Mouse (Mus musculus): ENCODE measurements around the gene Vps36.

Gene Vps36

DNA sequence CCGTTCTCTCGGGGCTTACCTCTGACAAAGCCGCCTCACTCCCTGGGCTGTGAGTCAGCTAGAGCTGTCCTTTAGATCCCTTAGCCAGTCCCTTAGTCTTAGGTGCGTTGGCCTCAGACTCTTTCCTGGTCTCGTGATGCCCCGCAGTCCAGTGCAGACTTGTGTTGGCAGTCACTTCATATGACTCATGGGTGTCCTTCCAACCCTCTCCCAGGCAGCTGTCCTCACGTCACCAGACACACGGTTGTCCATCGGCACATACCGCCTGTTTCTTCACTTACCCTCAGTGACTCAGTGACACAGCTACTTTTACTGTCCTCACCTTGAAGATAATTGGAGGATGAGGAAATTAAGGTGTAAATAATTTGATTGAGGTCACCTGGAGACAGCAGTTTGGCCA, 22.2 kb downstream of the Vps36 start:
- DNase-seq = peak; percentile 93

DNA sequence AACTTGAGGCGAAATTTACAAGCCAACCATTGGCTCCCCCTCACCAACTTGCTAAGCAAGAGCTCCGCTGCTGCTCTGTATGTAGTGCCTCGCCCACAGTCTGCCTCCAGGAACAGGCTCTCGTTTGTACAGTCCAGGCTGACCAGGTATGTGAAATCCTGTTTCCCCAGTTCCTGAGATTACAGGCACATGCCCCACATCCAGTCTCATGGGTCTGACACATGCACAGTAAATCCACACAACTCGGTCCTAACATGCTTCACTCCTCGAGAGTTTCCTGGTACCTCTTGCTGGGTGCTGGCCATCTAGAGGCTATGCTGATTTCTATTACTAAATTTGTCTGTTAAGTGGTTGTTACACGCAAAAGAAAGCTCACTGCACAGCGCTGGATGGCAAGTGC, 33.8 kb downstream of the Vps36 start:
- DNase-seq = peak; percentile 79

DNA sequence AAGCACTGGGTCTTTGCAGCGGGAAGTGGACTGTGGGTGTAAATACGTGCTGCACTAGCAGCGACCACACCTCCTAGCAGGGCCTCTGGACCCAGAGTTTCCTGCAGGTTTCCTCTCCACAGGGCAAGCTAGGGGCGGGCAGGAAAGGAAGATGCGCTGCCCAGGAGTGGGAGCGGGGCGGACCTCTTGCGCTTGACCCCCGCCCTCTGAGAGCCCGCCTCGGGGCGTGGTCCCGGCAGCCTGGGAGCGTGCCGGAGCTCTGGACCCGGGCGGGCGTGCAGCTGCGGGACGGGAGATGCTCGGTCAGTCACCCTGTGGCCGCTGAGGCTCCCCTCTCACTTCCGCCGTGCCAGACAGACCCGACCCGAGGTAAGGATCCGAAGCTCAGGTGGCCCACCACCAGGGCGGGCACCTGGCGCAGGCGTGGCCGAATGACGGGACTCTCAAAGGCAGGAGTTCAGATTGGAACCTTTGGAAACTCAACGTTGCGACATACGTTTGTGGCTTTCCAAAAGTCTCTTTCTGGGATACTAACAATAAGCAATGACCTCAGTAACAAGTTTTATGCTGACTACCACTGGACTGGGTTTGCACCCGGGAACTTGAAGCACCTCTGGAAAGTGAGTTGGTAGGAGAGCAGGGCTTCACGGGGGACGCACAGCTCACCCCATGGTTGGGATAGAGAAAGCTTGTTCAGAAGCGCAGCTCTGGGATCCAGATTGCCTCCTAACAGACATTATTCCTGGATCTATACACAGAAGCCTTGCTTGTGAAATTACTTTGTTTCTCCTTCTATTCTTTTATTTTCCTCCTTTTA, 34.7 kb downstream of the Vps36 start, which contains the start of gene Thsd1:
Thsd1 (plus strand) TSS at position 253 of the 817 bp plus-strand sequence.
- peak; percentile 99 for DNase-seq

DNA sequence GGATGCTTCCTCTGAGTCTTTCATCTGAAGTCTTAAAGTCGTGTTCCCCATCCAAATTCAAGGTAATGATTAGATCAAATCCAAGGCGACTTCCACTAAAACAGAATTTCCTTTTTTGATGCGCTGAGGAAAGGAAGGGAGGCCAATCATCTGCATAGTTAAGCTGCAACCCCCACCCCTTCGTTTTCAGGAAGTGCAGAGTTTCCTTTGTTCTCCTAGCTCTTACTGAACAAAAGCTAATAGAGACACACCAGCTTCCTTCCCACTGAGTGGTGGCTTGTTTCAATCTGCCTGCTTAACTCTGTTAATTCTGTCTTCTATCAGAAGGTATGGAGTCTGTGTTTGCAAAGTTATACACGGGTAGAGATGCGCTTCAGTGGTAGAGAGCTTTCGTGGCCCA, 36.0 kb downstream of the Vps36 start:
- DNase-seq = peak; percentile 95

DNA sequence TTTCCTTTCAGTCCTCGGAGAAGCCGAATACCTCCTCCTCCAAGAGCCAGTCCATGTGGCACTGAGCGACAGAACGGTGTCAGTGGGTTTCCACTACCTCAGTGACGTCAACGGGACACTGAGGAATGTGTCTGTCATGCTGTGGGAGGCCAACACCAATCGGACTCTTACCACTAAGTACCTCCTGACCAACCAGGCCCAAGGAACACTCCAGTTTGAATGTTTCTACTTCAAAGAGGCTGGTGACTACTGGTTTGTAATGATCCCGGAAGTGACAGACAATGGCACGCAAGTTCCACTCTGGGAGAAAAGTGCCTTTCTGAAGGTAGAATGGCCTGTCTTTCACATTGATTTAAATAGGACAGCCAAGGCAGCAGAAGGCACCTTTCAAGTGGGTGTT, 50.4 kb downstream of the Vps36 start:
- no peak for DNase-seq

DNA sequence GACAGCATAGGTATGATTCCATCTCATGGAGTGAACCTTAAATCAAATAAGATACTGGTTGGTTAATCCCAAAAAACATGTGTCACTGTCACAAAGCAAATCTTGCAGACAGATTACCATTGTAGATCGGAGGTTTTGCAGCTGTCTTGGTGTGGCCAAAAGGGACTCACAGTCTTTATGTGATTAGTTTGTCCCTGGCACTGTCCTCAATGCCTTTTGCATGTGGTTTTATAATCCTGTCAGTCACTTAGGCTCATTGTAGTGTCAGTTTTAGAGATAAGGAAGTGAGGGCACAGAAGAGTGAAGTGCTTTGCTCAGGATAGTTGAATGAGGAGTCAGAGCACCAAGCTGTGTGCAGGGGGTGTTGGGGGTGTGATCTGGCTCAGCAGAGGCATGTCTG, 53.1 kb downstream of the Vps36 start:
- DNase-seq = peak; percentile 54

DNA sequence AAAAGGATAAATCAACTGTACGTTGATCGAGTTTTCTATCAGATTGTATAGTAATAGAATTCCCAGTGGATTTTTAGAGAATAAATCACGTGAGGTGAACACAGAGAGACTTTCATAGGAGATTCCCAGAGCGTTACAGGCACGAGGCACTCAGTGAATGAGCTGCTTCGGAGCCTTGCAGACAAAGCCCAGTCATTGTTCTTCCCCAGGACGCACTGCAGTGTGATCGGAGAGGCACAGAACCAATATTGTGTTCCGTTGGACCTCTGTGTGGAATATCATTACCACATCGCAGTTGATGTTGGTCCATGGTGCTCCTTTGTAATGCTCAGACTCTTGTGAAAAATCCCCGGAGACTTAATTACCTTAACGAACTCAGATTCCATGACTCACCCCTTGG, 55.3 kb downstream of the Vps36 start:
- peak; percentile 40 for DNase-seq

DNA sequence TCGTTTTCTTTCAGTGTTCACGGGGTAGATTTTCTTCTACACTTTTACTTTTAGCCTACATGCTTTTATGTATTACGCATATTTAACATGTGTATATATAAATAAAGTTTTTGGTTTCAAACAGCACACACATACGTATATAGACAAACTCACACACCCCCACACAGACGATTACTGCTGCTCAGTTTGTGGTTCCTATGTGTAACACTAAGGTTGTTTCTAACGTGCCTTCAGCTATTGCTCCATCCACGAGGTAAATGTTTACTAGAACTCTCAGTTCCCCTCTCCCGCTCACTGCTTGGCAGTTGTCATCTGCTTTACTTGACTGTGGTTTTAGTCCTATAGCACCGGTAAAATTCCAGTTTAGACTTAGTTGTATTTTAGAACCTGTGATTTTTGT, 56.5 kb downstream of the Vps36 start:
- DNase-seq = peak; percentile 28

DNA sequence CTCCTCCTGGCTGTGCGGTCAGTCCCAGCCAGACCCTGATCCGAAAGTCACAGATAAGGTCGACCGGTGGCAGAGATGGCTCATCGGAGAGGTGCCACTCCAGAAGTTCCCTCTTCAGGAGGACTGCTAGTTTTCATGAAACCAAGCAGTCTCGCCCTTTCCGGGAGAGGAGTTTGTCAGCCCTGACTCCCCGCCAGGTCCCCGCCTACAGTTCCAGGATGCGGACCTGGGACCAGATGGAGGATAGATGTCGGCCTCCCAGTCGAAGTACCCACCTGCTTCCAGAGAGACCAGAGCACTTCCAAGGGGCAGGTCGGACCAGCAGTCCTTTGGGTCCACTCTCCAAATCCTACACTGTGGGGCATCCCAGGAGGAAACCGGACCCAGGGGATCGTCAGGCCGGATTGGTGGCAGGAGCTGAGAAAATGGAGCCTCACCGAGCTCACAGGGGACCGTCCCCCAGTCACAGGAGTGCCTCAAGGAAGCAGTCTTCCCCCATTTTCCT, 66.4 kb downstream of the Vps36 start:
- DNase-seq = peak; percentile 91

DNA sequence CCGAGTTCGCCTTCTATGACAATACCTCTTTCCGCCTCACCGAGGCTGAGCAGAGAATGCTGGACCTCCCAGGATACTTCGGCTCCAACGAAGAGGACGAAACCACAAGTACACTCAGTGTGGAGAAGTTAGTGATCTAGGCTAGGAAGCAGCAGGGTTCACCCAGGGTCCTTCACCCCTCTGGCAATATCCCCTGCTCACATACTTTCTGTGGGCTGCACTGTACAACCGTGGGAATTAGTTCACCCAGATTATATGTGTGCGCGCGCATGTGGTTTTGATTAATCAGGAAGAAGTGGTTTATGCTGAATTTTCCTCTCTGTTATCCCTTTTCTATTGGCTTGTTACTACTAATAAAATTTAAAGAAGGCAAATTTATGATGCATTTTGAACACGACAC, 66.9 kb downstream of the Vps36 start:
- DNase-seq = no peak

DNA sequence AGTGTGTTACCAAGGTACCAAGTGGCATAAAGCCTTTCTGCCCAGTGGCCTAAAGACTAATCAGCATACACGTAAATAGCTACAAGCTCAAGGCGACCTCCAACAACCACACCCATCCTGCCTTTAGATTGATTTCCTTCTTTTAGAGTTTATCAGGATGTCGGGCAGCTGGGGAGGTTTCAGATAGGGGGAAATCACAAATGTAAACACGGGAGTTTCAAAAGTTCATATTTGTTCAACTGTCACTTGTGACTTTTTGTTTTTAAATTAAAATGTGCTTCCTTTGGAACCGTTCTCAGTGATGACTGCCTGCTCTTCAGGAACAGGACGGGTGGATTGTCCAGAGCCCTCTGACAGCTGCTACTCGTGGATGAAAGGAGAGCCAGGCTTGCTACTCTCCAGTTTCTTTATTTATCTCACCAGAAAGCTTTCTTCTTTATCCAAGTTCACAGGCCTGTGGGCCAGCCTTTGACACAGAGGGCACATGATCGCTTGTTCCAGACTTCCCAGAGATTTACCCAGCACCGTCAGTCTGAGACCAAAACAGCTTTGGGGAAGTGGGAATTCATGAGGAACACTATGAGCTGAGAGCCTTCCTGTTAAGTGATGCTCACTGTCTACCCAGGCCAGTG, 67.6 kb downstream of the Vps36 start:
- peak; percentile 92 for DNase-seq

DNA sequence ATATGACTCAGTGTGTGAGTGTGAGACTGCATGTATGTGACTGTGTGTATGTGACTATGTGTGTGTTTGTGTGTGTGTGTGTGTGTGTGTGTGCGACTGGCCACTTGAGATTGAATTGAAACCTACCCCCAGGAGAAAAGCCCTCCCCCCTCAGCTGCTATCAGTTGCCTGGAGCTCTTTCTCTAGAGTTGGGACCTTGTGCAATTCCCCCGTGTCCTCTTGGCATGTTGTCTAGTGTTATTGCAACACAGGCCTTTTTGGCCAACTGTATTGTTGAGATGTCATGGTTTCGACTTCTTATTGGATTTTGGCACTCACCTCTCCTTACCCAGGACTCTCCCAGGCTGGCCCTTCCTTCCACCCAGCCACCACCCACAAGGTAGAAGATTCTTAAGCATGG, 69.7 kb downstream of the Vps36 start:
- DNase-seq = peak; percentile 93

DNA sequence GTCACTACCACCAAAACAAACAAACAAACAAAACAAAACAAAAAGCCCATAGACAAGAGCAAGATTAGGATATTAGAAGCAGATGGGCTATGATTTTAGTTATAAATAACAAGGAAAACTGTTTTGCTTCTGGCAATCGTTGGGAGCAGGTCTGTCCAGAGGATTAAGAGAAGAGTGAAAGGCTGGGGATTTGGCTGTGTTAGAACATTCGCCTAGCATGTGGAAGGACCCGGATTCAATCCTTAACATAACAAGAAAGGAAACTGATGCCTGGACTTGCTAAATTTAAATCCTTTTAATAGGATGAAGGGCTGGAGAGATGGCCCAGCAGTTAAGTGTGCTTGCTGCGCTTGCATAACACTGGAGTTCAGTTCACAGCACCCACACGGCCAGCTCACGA, 71.7 kb downstream of the Vps36 start:
- DNase-seq = peak; percentile 71

DNA sequence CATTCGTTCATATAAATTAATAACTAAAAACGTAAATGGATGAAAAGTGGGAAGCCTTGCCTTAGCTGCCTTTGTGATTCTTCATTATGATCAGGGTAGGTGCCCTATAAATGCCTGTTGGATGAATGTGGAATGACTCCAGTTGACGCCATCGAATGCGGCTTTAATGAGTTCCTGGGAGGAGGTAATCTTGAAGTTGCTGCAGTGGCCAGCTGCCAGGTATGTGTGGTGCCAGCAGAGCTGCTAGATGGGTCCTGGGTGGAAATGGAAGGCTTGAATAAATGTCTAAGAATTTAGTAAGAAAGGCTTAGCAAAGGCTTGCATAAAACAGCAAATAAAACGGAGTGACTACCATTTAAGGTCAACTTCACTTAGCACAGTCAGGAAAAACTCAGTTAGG, 72.2 kb downstream of the Vps36 start:
- DNase-seq = peak; percentile 70

DNA sequence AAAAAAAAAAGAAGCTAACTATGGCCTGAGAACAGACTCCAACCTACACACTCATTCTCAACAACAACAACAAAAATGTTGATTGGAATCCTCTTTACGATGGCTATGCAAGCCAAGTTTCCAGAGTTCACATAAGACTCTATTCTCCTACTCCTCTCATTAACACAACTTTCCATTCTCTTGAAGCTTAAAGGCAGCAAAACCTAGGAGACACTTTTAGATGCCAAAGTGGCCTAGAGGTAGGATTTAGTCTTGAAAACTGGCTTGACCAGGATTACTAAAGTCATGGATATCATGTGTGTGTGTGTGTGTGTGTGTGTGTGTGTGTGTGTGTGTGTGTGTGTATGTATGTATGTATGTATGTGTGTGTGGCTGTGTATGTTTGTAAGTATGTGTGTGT, 72.6 kb downstream of the Vps36 start:
- DNase-seq = no peak

DNA sequence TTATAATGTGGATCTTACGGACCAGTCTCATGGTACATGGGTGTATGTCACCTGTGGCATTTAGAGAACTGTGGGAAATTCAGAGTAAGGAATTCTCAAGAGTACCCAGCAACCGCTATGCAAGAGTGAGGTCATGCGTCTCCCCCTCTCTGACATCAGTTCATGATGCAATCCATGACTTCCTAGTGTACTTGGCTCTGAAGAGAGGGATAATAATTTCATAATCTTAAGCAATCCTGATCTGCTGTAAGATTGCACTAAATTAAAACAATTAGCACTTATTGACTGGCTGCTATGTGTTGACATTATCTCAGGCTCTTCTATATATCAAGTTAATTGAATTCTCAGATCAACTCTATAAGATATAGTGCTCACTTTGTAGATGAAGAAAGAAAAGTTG, 74.2 kb downstream of the Vps36 start:
- DNase-seq = peak; percentile 30

Measured in heart, adult 11 months (tissue).